In the genomic region with DNA sequence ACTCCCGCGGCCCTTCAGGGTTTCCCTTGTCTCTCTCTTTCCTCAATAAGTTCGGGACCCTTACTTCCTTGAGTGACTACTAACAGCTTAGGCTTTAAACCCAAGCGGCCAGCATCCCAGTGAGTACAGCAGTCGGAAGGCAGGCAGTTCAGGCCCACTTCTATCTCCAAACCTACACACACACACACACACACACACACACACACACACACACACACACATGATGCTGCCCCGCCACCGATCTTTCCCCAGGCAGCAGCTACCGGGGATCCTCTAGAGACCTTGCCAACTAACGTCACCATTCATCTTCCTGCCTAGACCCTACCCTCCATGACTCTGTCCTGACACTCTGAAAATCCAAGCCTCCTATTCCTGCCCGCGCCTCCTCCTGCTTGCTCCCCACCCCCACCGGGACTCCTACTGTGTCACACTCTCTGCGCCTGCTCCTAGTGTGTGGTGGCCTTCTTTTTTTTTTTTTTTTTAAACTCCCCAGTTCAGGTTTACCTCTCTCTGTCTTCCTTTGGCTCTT, we compare ENCODE assay signal across 8 mouse cellular contexts. TPM values are rescaled to one million over a fixed set of nuclear protein-coding genes. Genes with fewer than 3 reads are reported as not detected.
DNase-seq lines count a peak whose midpoint lies in the region; ATAC-seq and TF ChIP-seq lines count a peak whose summit lies in the region.

No protein-coding gene starts in this region.

- no peaks in the 10 kb centered on the region for H3K36me3 ChIP-seq in forebrain, embryonic 14.5 days (ENCODE audit: control insufficient read depth, insufficient read depth, low read length)
- no peaks in the 10 kb centered on the region for H3K36me3 ChIP-seq in hindbrain, embryonic 16.5 days (ENCODE audit: control insufficient read depth, insufficient read depth, low read length)
- H3K36me3 ChIP-seq in limb, embryonic 15.5 days, result peaks cover 6% of the 10 kb centered on the region
- H3K36me3 ChIP-seq in midbrain, postnatal 0 days (ENCODE audit: insufficient read depth, low read length), result no peaks in the 10 kb centered on the region

- no peak for ATAC-seq in forebrain, embryonic 14.5 days
- no peak for ATAC-seq in hindbrain, embryonic 16.5 days
- ATAC-seq in limb, embryonic 15.5 days (ENCODE audit: insufficient number of reproducible peaks, low FRiP score, low TSS enrichment, low read depth), result no peak
- ATAC-seq in midbrain, postnatal 0 days (ENCODE audit: low FRiP score), result no peak

- 4% methylated on average over 13 of the region's 13 CpGs for WGBS in forebrain, embryonic 14.5 days
- 3% methylated on average over 13 of the region's 13 CpGs for WGBS in hindbrain, embryonic 16.5 days
- WGBS in limb, embryonic 15.5 days, result 4% methylated on average over 12 of the region's 13 CpGs
- 6% methylated on average over 13 of the region's 13 CpGs for WGBS in midbrain, postnatal 0 days

- peak overlapping the region; percentile 61 for H3K4me2 ChIP-seq in forebrain, embryonic 14.5 days (ENCODE audit: low read length)
- H3K4me2 ChIP-seq in hindbrain, embryonic 16.5 days (ENCODE audit: low read length), result peak overlapping the region; percentile 69
- peak overlapping the region; percentile 72 for H3K4me2 ChIP-seq in limb, embryonic 15.5 days
- peak overlapping the region; percentile 66 for H3K4me2 ChIP-seq in midbrain, postnatal 0 days (ENCODE audit: low read depth, low read length, poor library complexity, severe bottlenecking)

- H3K4me3 ChIP-seq in forebrain, embryonic 14.5 days (ENCODE audit: low read depth, low read length), result peak overlapping the region; percentile 65
- H3K4me3 ChIP-seq in hindbrain, embryonic 16.5 days (ENCODE audit: low read length), result peak overlapping the region; percentile 78
- H3K4me3 ChIP-seq in limb, embryonic 15.5 days, result peak overlapping the region; percentile 74
- peak overlapping the region; percentile 72 for H3K4me3 ChIP-seq in midbrain, postnatal 0 days (ENCODE audit: low read depth, low read length)

- 0 out of 2 replicates have a peak overlapping the region, but pooled peaks have one; percentile 86 for H3K27ac ChIP-seq in forebrain, embryonic 14.5 days (ENCODE audit: low read depth, low read length)
- H3K27ac ChIP-seq in hindbrain, embryonic 16.5 days (ENCODE audit: low read depth, low read length), result peak overlapping the region; percentile 90
- peak overlapping the region; percentile 99 for H3K27ac ChIP-seq in limb, embryonic 15.5 days
- H3K27ac ChIP-seq in midbrain, postnatal 0 days (ENCODE audit: low read depth, low read length), result peak overlapping the region; percentile 91; the same call in 1 of the 2 replicates

- peak; percentile 69 to 77 for DNase-seq in left cerebral cortex, adult 18-20 months (ENCODE audit: low spot score in 2 of 2)
- no peak for DNase-seq in left cerebral cortex, adult 11 months (ENCODE audit: low spot score)
- peak; percentile 77 for DNase-seq in brain, adult 2 months (ENCODE audit: low read depth, low spot score)
- no peak for DNase-seq in forebrain, embryonic 14.5 days (ENCODE audit: low spot score)
- DNase-seq in midbrain, postnatal 0 days (ENCODE audit: low spot score), result no peak
- peak; percentile 31 to 55 for DNase-seq in thymus, postnatal 36 days

- H3K27me3 ChIP-seq in forebrain, embryonic 14.5 days (replicated peaks; ENCODE audit: control insufficient read depth, insufficient read depth, low read length), result no peaks in the 10 kb centered on the region
- no peaks in the 10 kb centered on the region; the same call in 1 of the 2 replicates for H3K27me3 ChIP-seq in hindbrain, embryonic 16.5 days (replicated peaks; ENCODE audit: control insufficient read depth, insufficient read depth, low read length)
- no peaks in the 10 kb centered on the region for H3K27me3 ChIP-seq in limb, embryonic 15.5 days
- no peaks in the 10 kb centered on the region for H3K27me3 ChIP-seq in midbrain, postnatal 0 days (ENCODE audit: insufficient read depth, low read length)

- H3K9me3 ChIP-seq in forebrain, embryonic 14.5 days (replicated peaks; ENCODE audit: control insufficient read depth, low read length), result no peaks in the 10 kb centered on the region
- no peaks in the 10 kb centered on the region for H3K9me3 ChIP-seq in hindbrain, embryonic 16.5 days (ENCODE audit: control insufficient read depth, low read length)
- H3K9me3 ChIP-seq in limb, embryonic 15.5 days, result no peaks in the 10 kb centered on the region
- H3K9me3 ChIP-seq in midbrain, postnatal 0 days (ENCODE audit: low read length), result no peaks in the 10 kb centered on the region

- TF ChIP-seq CTCF in midbrain, postnatal 0 days (IDR thresholded peaks at IDR 0.05), result no peak

- H3K4me1 ChIP-seq in forebrain, embryonic 14.5 days (ENCODE audit: control insufficient read depth, insufficient read depth, low read length), result peaks cover 3% of the 10 kb centered on the region; the same call in 1 of the 2 replicates
- H3K4me1 ChIP-seq in hindbrain, embryonic 16.5 days (ENCODE audit: control insufficient read depth, insufficient read depth, low read depth, low read length), result peaks cover 6% of the 10 kb centered on the region
- H3K4me1 ChIP-seq in limb, embryonic 15.5 days, result peaks cover 40% of the 10 kb centered on the region
- no peaks in the 10 kb centered on the region for H3K4me1 ChIP-seq in midbrain, postnatal 0 days (ENCODE audit: insufficient read depth, low read length)

- H3K9ac ChIP-seq in forebrain, embryonic 14.5 days (ENCODE audit: low read length), result peak overlapping the region; percentile 71
- peak overlapping the region; percentile 86 for H3K9ac ChIP-seq in hindbrain, embryonic 16.5 days (ENCODE audit: low read depth, low read length)
- peak overlapping the region; percentile 79 for H3K9ac ChIP-seq in limb, embryonic 15.5 days
- H3K9ac ChIP-seq in midbrain, postnatal 0 days (replicated peaks; ENCODE audit: low read length, poor library complexity, severe bottlenecking), result peak overlapping the region; percentile 89

RNA-seq across cellular contexts. Expression of a gene that starts 1.1 kb away (rescaled TPM):
- 10 to 100 TPM; 15.3 to 26.9 TPM for total RNA-seq in left cerebral cortex, adult 18-20 months (2021)
- polyA plus RNA-seq in forebrain, embryonic 14.5 days (2014; fragmentation: Nextera tagmentation; extraction: Ambion mirVana), result 8.6 and 9.7 TPM in 2 replicates
- polyA plus RNA-seq in hindbrain, embryonic 16.5 days (2015; fragmentation: Nextera tagmentation; extraction: Ambion mirVana), result 9.8 and 11.4 TPM in 2 replicates
- polyA plus RNA-seq in limb, embryonic 15.5 days (2015; fragmentation: Nextera tagmentation; extraction: Ambion mirVana), result 44.6 and 47.0 TPM in 2 replicates
- 9.3 and 10.5 TPM in 2 replicates for total RNA-seq in midbrain, postnatal 0 days (2014; rRNA removed)
- 6.9 and 7.3 TPM in 2 replicates for polyA plus RNA-seq in midbrain, postnatal 0 days (2015; fragmentation: Nextera tagmentation; extraction: Ambion mirVana)

RNA-seq across cellular contexts. Expression of a gene that starts 11.3 kb away (rescaled TPM):
- under 1 TPM; 0.23 to 0.33 TPM for total RNA-seq in left cerebral cortex, adult 18-20 months (2021)
- 0.55 and 0.73 TPM in 2 replicates for polyA plus RNA-seq in forebrain, embryonic 14.5 days (2014; fragmentation: Nextera tagmentation; extraction: Ambion mirVana)
- polyA plus RNA-seq in hindbrain, embryonic 16.5 days (2015; fragmentation: Nextera tagmentation; extraction: Ambion mirVana), result 1.8 and 1.9 TPM in 2 replicates
- polyA plus RNA-seq in limb, embryonic 15.5 days (2015; fragmentation: Nextera tagmentation; extraction: Ambion mirVana), result 5.2 and 6.5 TPM in 2 replicates
- total RNA-seq in midbrain, postnatal 0 days (2014; rRNA removed), result 3.2 and 3.4 TPM in 2 replicates
- 1.5 and 1.9 TPM in 2 replicates for polyA plus RNA-seq in midbrain, postnatal 0 days (2015; fragmentation: Nextera tagmentation; extraction: Ambion mirVana)

RNA-seq across cellular contexts. Expression of a gene that starts 14.2 kb away (rescaled TPM):
- total RNA-seq in left cerebral cortex, adult 18-20 months (2021), result 1 to 10 TPM; 3.5 to 3.9 TPM
- polyA plus RNA-seq in forebrain, embryonic 14.5 days (2014; fragmentation: Nextera tagmentation; extraction: Ambion mirVana), result 12.5 and 14.2 TPM in 2 replicates
- polyA plus RNA-seq in hindbrain, embryonic 16.5 days (2015; fragmentation: Nextera tagmentation; extraction: Ambion mirVana), result 9.7 and 10.7 TPM in 2 replicates
- 38.2 and 38.3 TPM in 2 replicates for polyA plus RNA-seq in limb, embryonic 15.5 days (2015; fragmentation: Nextera tagmentation; extraction: Ambion mirVana)
- 5.0 and 5.7 TPM in 2 replicates for total RNA-seq in midbrain, postnatal 0 days (2014; rRNA removed)
- 4.0 and 4.3 TPM in 2 replicates for polyA plus RNA-seq in midbrain, postnatal 0 days (2015; fragmentation: Nextera tagmentation; extraction: Ambion mirVana)

RNA-seq across cellular contexts. Expression of a gene that starts 35.3 kb away (rescaled TPM):
- under 1 TPM in 1 of 2 experiments, not detected in 1; 0.14 TPM for total RNA-seq in left cerebral cortex, adult 18-20 months (2021)
- polyA plus RNA-seq in forebrain, embryonic 14.5 days (2014; fragmentation: Nextera tagmentation; extraction: Ambion mirVana), result 0.08 and 0.27 TPM in 2 replicates
- 1.4 and 1.5 TPM in 2 replicates for polyA plus RNA-seq in hindbrain, embryonic 16.5 days (2015; fragmentation: Nextera tagmentation; extraction: Ambion mirVana)
- polyA plus RNA-seq in limb, embryonic 15.5 days (2015; fragmentation: Nextera tagmentation; extraction: Ambion mirVana), result 0.65 and 0.68 TPM in 2 replicates
- 0.66 and 1.8 TPM in 2 replicates for total RNA-seq in midbrain, postnatal 0 days (2014; rRNA removed)
- 0.88 and 1.0 TPM in 2 replicates for polyA plus RNA-seq in midbrain, postnatal 0 days (2015; fragmentation: Nextera tagmentation; extraction: Ambion mirVana)

RNA-seq across cellular contexts. Expression of a gene that starts 40.0 kb away (rescaled TPM):
- 10 to 100 TPM; 20.8 to 21.3 TPM for total RNA-seq in left cerebral cortex, adult 18-20 months (2021)
- polyA plus RNA-seq in forebrain, embryonic 14.5 days (2014; fragmentation: Nextera tagmentation; extraction: Ambion mirVana), result 22.4 and 23.7 TPM in 2 replicates
- 23.4 and 23.7 TPM in 2 replicates for polyA plus RNA-seq in hindbrain, embryonic 16.5 days (2015; fragmentation: Nextera tagmentation; extraction: Ambion mirVana)
- 57.5 and 59.8 TPM in 2 replicates for polyA plus RNA-seq in limb, embryonic 15.5 days (2015; fragmentation: Nextera tagmentation; extraction: Ambion mirVana)
- total RNA-seq in midbrain, postnatal 0 days (2014; rRNA removed), result 13.7 and 19.5 TPM in 2 replicates
- polyA plus RNA-seq in midbrain, postnatal 0 days (2015; fragmentation: Nextera tagmentation; extraction: Ambion mirVana), result 15.9 and 18.3 TPM in 2 replicates

Comparison
In these comparisons a context has a peak if more than half of its experiments do, and no peak if none do; other contexts are left out.
1. DNase-seq: peak in left cerebral cortex, adult 18-20 months (2 of 2), brain, adult 2 months (single experiment) and thymus, postnatal 36 days (2 of 2); none in left cerebral cortex, adult 11 months (single experiment), forebrain, embryonic 14.5 days (single experiment) and midbrain, postnatal 0 days (single experiment).
2. Peak in every context shown above with its lines, with median percentiles within 50 percentile points of each other: H3K27ac ChIP-seq, H3K4me2 ChIP-seq, H3K4me3 ChIP-seq and H3K9ac ChIP-seq.